Mouse (Mus musculus): ENCODE data around the gene Cpsf7. TPM values are rescaled to one million over a fixed set of nuclear protein-coding genes. Genes with fewer than 3 reads are reported as not detected.

Cpsf7 gene
- polyA plus RNA-seq (2015; fragmentation: Nextera tagmentation; extraction: Ambion mirVana): 49.0 and 52.8 TPM in 2 replicates

DNA sequence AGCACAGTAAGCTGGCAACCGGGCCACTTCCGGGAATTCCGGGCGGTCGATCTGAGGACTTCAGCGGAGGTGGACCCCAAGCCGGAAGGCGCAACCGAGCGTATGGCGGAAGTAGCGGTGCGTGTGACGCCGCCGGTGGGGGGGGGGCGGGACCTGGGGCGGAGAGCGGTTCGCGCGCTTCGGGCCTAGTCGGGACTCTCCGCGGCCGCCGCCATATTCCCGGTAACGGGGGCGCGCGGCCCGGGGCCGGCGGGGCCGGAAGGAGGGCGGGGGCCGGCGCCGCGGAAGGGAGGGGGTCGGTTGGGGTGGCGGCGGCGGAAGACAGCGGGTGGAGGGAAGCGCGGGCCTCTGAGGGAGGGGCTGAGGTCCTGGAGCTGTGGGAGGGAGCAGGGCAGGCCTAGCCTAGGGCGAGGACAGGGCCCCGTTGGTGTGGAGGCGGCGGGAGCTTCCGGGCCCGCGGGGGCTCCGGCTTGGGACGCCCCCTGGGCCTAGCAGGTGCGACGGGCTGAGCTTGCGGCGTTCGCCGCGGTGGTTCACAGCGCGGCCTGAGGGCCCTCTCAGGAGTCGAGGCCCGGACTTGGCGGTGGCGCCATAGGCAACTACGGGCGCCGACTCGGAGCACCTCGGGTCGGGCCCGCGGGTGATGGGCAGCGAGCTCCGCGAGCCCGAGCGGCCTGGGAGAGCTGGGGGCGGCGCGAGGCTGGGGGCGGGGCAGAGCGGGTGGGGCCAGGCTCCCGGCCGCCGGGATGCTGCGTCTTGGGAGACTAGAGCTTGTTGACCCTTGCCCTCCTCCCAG, at the start of gene Cpsf7:
Cpsf7 (plus strand) TSS at position 161 of the 796 bp plus-strand sequence.
- peak within 1 kb of the TSS; percentile 99 for H3K9ac ChIP-seq
- H3K4me1 ChIP-seq (replicated peaks): peaks cover 38% of the 10 kb centered on the region
- H3K4me2 ChIP-seq: peak within 1 kb of the TSS; percentile 77
- no peaks in the 10 kb centered on the region for H3K9me3 ChIP-seq
- peaks cover 16% of the 10 kb centered on the region for H3K36me3 ChIP-seq
- WGBS: 0% methylated on average over 66 of the region's 93 CpGs
- H3K27me3 ChIP-seq: no peaks in the 10 kb centered on the region
- peak within 1 kb of the TSS; percentile 98 for H3K27ac ChIP-seq
- ATAC-seq (ENCODE audit: low FRiP score): peak; percentile 93
- H3K4me3 ChIP-seq: peak within 1 kb of the TSS; percentile 96

DNA sequence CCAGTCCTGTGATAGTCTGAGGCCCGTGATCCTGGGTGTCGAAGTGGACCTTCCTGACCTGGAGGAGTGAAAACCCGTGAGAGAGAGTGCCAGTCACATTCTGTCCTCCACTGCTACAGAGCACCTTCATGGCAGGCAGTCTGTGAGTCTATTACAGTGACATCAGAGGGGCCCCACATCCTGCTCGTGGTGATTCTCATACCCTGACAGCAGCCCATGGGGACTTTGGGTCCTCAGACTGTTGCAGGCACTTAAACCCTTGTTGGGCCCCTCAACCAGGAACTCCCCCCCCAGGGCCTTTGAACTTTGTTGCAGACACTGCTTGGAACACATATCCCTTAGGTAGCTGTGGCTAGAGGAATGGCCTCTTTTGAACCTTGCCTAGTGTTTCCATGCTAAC, 45.5 kb upstream of the Cpsf7 start:
- peaks cover 10% of the 10 kb centered on the region for H3K4me1 ChIP-seq (replicated peaks)
- no peak overlapping the region for H3K4me3 ChIP-seq
- peaks cover 15% of the 10 kb centered on the region; the same call in 1 of the 2 replicates for H3K27me3 ChIP-seq
- H3K36me3 ChIP-seq: no peaks in the 10 kb centered on the region
- no peaks in the 10 kb centered on the region for H3K9me3 ChIP-seq
- no peak overlapping the region for H3K9ac ChIP-seq
- no peak for ATAC-seq (ENCODE audit: low FRiP score)
- H3K27ac ChIP-seq: no peak overlapping the region
- WGBS: 78% methylated on average over 4 of the region's 4 CpGs
- no peak overlapping the region for H3K4me2 ChIP-seq

DNA sequence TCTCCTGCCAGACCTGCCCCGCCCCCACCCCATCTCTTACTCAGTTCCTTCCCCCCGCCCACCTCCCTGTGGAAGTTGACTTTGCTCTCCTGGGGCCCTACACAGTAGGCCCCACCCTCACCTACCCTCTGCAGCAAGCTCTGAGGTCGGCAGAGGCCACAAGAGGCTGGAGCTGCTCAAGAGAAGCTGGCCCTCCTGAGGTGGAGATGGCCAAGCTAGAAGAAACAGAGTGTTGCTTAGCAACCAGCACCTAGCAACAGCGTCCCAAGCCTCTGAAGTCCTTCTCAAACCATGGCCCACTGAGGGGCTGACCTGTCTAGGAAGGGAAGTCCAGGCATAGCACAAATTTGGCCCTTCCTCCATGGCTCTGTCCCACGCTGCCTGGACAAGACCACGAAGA, 42.4 kb upstream of the Cpsf7 start, which contains the start of gene Ppp1r32:
Ppp1r32 (minus strand) TSS at position 226 of the 400 bp plus-strand sequence.
- Histone ChIP-seq H3K9me3 (no peaks in the 10 kb centered on the region), H3K27me3 (peaks cover 16% of the 10 kb centered on the region), H3K4me1 (replicated peaks) (peaks cover 10% of the 10 kb centered on the region), H3K27ac (no peak within 1 kb of the TSS), H3K4me3 (no peak within 1 kb of the TSS), H3K4me2 (no peak within 1 kb of the TSS), H3K36me3 (no peaks in the 10 kb centered on the region), H3K9ac (no peak within 1 kb of the TSS)
- WGBS: 22% methylated on average over 6 of the region's 6 CpGs
- ATAC-seq (ENCODE audit: low FRiP score): no peak

DNA sequence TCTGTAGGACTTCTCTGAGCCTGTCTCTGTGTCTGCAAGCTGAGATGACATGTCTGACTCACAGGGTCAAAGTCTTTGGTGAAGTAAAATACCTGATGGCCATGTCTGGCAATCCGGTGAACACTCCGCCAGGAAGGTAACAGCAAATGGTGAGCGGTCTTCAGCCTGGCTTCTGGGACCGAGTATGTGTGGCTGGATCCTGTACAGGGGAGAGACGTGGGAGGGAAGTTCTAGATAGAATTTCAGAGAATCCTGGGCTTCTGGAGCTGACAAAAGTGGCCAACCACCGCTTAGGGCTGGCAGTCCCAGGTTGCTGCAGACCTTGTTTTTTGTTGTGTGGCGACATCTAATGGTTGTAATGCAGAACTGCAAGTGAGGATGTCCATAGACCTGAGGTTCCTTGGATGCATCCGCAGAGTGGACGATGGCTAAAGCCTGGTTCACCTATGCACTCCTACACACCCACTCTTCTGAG, 38.8 kb upstream of the Cpsf7 start:
- ATAC-seq (ENCODE audit: low FRiP score): peak; percentile 85
- peaks cover 10% of the 10 kb centered on the region for H3K4me1 ChIP-seq (replicated peaks)
- H3K4me2 ChIP-seq: no peak overlapping the region
- no peaks in the 10 kb centered on the region for H3K36me3 ChIP-seq
- no peaks in the 10 kb centered on the region for H3K9me3 ChIP-seq
- H3K9ac ChIP-seq: no peak overlapping the region
- WGBS: 24% methylated on average over 9 of the region's 9 CpGs
- no peak overlapping the region for H3K4me3 ChIP-seq
- peaks cover 14% of the 10 kb centered on the region; the same call in 1 of the 2 replicates for H3K27me3 ChIP-seq
- no peak overlapping the region for H3K27ac ChIP-seq

DNA sequence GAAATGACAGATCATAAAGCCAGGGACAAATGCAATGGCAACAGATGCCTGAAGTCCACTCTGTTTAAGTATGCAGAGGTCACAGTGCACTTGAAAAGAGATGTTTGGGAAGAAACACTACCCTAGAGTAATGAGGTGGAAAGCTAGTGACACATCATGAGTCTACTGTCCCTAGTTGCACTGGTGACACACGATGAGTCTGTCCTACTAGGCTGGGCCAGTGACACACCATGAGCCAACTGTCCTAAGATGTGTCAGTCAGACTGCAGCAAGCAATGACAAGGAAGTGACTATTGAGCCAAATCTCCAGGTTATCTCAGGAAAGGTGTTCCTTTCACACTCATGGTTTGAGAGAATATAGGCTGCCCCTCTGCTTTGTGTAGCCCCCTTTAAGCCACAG, 29.4 kb upstream of the Cpsf7 start:
- no peak overlapping the region for H3K4me3 ChIP-seq
- H3K36me3 ChIP-seq: peaks cover 18% of the 10 kb centered on the region
- no peak overlapping the region for H3K4me2 ChIP-seq
- peaks cover 20% of the 10 kb centered on the region for H3K4me1 ChIP-seq (replicated peaks)
- no peaks in the 10 kb centered on the region for H3K27me3 ChIP-seq
- H3K9me3 ChIP-seq: no peaks in the 10 kb centered on the region
- no peak for ATAC-seq (ENCODE audit: low FRiP score)
- H3K27ac ChIP-seq: peak overlapping the region; percentile 35; the same call in 1 of the 2 replicates
- H3K9ac ChIP-seq: no peak overlapping the region
- WGBS: 87% methylated on average over 1 of the region's 1 CpGs

DNA sequence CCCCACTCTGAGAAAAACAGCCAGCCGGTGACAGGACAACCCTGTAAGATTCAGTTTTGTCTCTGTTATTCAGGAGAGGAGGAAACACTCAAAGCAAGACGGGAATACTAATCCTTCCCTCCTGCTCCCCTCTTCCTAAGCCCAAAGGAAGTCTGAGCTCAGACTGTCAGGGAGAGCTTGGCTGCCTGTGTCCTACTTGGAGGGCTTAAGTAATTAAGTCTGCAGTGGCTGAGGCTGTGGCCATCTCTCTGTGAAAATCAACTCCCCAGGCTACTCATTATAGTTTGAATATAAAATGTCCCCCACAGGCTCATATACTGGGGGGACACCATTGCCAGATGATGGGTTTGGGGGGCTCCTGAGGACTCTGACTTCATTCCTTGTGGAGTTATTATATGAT, 28.1 kb upstream of the Cpsf7 start:
- Histone ChIP-seq H3K4me2 (no peak overlapping the region), H3K27ac (peak overlapping the region; percentile 70), H3K4me1 (replicated peaks) (peaks cover 20% of the 10 kb centered on the region), H3K9me3 (no peaks in the 10 kb centered on the region), H3K27me3 (no peaks in the 10 kb centered on the region), H3K36me3 (peaks cover 31% of the 10 kb centered on the region), H3K4me3 (no peak overlapping the region), H3K9ac (0 out of 2 replicates have a peak overlapping the region, but pooled peaks have one; percentile 24)
- no peak for ATAC-seq (ENCODE audit: low FRiP score)
- 71% methylated on average over 2 of the region's 2 CpGs for WGBS

DNA sequence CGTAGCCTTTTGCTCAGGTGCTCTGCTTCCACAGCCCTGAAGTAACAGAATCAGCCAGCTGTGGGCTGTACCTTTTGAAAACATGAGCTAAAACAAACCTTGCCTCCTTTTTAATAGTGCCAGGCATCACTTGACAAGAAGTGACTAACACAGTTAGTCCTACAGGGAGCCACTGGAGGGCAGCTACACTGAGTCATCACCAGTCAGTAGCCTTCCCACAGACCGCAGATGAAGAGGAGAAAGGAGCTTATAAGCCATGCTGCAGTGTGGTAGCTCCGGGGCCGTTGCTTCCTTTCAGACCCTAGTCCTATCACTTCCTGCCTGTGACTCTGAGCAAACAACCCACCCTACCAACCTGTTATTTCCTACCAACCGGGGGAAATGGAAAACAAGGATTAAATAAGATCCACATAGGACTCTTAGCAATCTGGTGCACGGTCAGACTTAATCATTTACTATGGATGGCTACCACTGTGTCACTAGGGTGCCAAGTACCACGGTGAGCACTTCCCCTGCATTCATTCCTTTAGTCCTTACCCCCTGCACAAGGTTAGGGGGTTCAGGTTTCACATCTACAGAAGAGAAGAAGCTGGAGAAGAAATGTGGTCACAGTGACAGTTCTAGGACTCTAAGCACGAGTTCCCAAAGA, 27.4 kb upstream of the Cpsf7 start:
- H3K36me3 ChIP-seq: peaks cover 33% of the 10 kb centered on the region
- no peak overlapping the region for H3K4me3 ChIP-seq
- no peaks in the 10 kb centered on the region for H3K27me3 ChIP-seq
- H3K27ac ChIP-seq: peak overlapping the region; percentile 30; the same call in 1 of the 2 replicates
- H3K9me3 ChIP-seq: no peaks in the 10 kb centered on the region
- no peak for ATAC-seq (ENCODE audit: low FRiP score)
- 57% methylated on average over 8 of the region's 8 CpGs for WGBS
- H3K4me2 ChIP-seq: no peak overlapping the region
- H3K9ac ChIP-seq: no peak overlapping the region
- H3K4me1 ChIP-seq (replicated peaks): peaks cover 20% of the 10 kb centered on the region

DNA sequence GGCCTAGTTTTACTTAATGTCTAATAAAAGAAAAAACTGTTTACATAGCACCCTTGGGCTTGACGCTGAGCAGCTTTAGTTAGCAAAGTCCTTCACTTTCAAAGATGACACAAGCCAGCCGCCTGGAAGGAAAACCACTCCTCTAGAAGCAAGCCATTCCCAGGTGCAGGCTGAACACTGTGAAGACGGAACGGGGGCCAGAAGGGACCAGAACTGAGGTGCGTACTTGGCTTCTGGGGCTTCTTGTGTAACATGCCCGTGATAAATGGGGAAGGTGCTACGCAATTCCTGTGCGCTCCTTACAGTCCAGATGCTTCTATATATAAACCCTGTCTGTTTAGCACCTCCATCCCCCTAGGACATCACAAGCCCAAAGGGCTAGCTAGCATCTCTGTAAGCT, 24.5 kb upstream of the Cpsf7 start:
- H3K27me3 ChIP-seq: no peaks in the 10 kb centered on the region
- no peak overlapping the region for H3K27ac ChIP-seq
- no peaks in the 10 kb centered on the region for H3K9me3 ChIP-seq
- H3K4me3 ChIP-seq: no peak overlapping the region
- H3K4me2 ChIP-seq: no peak overlapping the region
- WGBS: 95% methylated on average over 8 of the region's 8 CpGs
- H3K36me3 ChIP-seq: peaks cover 50% of the 10 kb centered on the region
- no peak overlapping the region for H3K9ac ChIP-seq
- peaks cover 20% of the 10 kb centered on the region for H3K4me1 ChIP-seq (replicated peaks)
- ATAC-seq (ENCODE audit: low FRiP score): no peak

DNA sequence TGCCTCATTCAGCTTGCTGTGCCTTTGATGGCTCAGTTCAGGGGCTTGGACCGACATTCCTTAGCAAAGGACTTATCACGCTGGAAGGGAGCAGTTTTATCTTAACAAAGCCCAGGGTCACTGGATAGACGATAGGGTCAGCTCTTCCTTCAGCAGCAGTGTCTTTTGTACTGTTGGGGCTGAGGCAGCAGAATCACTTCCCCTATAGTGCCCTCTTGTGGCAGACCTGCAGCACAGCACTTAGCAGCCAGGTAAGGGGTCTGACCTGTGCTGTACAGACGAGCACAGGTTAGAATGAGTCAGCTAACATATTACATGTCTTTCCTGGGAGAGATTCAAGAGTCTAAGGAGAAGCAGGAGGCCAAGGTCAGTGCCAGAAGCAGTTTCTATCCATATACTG, 22.5 kb upstream of the Cpsf7 start:
- 3% methylated on average over 4 of the region's 4 CpGs for WGBS
- Histone ChIP-seq H3K27ac (no peak overlapping the region), H3K4me2 (no peak overlapping the region), H3K36me3 (peaks cover 64% of the 10 kb centered on the region), H3K4me3 (no peak overlapping the region), H3K9ac (no peak overlapping the region), H3K27me3 (no peaks in the 10 kb centered on the region), H3K4me1 (replicated peaks) (peaks cover 6% of the 10 kb centered on the region; the same call in 1 of the 2 replicates), H3K9me3 (no peaks in the 10 kb centered on the region)
- ATAC-seq (ENCODE audit: low FRiP score): peak; percentile 76; the same call in 1 of the 2 replicates

DNA sequence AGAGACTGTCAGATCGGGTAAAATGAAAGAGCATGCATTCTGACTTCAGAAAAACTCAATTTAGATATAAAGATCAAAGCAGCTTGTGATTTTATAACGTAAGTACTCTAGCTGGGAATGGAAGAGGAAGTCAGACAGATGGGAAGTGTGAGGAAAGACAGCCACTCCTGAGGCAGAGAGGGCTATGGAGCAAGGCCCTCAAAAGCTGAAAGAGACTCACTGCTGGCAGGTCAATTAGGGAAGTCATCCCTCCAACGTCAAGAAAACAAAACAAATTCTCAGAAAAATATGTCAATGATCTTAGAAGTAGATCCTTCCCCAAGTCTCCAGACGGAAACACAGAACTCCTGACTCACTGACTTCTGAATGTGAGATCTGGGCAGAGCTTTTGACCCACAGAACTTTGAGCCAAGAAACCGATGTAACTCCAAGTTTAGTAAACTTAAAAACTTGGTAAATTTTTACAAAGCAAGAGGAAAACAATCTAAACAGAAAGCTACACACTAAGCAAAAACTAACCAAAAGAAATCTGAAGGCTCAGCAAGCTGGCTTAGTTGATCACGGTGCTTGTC, 14.2 kb upstream of the Cpsf7 start:
- H3K4me1 ChIP-seq (replicated peaks): no peaks in the 10 kb centered on the region
- no peaks in the 10 kb centered on the region for H3K27me3 ChIP-seq
- no peak overlapping the region for H3K9ac ChIP-seq
- WGBS: 88% methylated on average over 6 of the region's 6 CpGs
- H3K4me2 ChIP-seq: no peak overlapping the region
- H3K4me3 ChIP-seq: no peak overlapping the region
- no peaks in the 10 kb centered on the region for H3K9me3 ChIP-seq
- H3K27ac ChIP-seq: no peak overlapping the region
- ATAC-seq (ENCODE audit: low FRiP score): no peak
- peaks cover 54% of the 10 kb centered on the region for H3K36me3 ChIP-seq

DNA sequence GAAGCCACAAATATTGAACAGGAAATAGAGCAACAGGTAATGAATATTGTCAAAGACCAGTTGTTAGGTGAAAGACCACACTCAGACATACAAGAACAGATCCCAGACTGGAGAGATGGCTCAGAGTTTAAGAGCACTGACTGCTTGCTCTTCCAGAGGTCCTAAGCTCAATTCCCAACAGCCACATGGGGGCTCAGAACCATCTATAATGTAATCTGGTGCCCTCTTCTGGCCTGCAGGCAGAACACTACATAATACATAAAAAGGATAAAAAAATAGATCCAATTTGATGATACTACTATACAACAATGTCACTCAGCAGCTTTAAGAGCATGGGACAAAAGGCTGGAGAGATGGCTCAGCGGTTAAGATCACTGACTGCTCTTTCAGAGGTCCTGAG, 4.7 kb upstream of the Cpsf7 start:
- Histone ChIP-seq H3K27me3 (no peaks in the 10 kb centered on the region), H3K9ac (no peak overlapping the region), H3K4me3 (no peak overlapping the region), H3K4me1 (replicated peaks) (peaks cover 17% of the 10 kb centered on the region), H3K4me2 (no peak overlapping the region), H3K9me3 (no peaks in the 10 kb centered on the region), H3K36me3 (peaks cover 20% of the 10 kb centered on the region), H3K27ac (no peak overlapping the region)
- no peak for ATAC-seq (ENCODE audit: low FRiP score)
- WGBS: 57% methylated on average over 1 of the region's 1 CpGs

DNA sequence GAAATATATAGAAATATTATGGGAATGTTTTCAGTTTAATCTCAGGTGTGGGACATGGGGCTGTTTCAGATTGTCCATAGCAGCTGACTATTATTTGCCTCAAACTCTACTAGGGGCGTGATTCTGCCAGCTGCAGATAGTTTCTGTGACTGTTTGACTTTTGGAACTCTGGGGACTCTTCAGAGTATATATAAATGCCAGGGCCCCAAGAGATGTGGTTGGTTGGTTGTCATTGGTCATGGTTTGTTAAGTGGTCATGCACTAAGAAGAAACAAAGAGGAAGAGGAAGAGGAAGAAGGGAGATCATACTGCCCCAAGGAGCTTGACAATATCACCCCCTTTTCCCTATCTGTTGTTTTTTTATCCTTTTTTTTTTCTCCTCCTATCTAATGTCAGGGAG, 3.1 kb upstream of the Cpsf7 start:
- Histone ChIP-seq H3K4me3 (no peak overlapping the region), H3K4me2 (no peak overlapping the region), H3K4me1 (replicated peaks) (peaks cover 26% of the 10 kb centered on the region), H3K27me3 (no peaks in the 10 kb centered on the region), H3K36me3 (peaks cover 5% of the 10 kb centered on the region), H3K27ac (no peak overlapping the region), H3K9ac (no peak overlapping the region), H3K9me3 (no peaks in the 10 kb centered on the region)
- WGBS: 93% methylated on average over 1 of the region's 1 CpGs
- ATAC-seq (ENCODE audit: low FRiP score): no peak

All from hindbrain, embryonic 13.5 days (tissue).